13 mouse cellular contexts compared by ENCODE assay signal in genomic region chr10:55813966-55814365, GRCm38 (mm10).
DNase-seq lines count a peak whose midpoint lies in the region; ATAC-seq and TF ChIP-seq lines count a peak whose summit lies in the region.
"Had no signal": no experiment of that assay in that cellular context is flagged by ENCODE, and none has a peak within 500 bp of the region (broad histone marks: within the 10 kb centered on the region; RNA-seq: fewer than 3 reads in every experiment).

No protein-coding gene starts in this region.

- H3K36me3 ChIP-seq in intestine, embryonic 14.5 days (ENCODE audit: control insufficient read depth, insufficient read depth, low read length): no peaks in the 10 kb centered on the region
- H3K36me3 ChIP-seq in intestine, postnatal 0 days (ENCODE audit: control insufficient read depth, insufficient read depth): no peaks in the 10 kb centered on the region
- H3K36me3 ChIP-seq in embryonic facial prominence, embryonic 11.5 days (replicated peaks; ENCODE audit: control insufficient read depth, insufficient read depth, low read depth, low read length): no peaks in the 10 kb centered on the region
- H3K36me3 ChIP-seq: embryonic facial prominence, embryonic 12.5 days; hindbrain, embryonic 15.5 days had no signal

- H3K27ac ChIP-seq in intestine, embryonic 14.5 days (ENCODE audit: low read depth): no peak overlapping the region
- no peak overlapping the region for H3K27ac ChIP-seq in intestine, postnatal 0 days (ENCODE audit: low read depth, low read length)
- no peak overlapping the region for H3K27ac ChIP-seq in embryonic facial prominence, embryonic 11.5 days (replicated peaks; ENCODE audit: low read depth, low read length)
- H3K27ac ChIP-seq: embryonic facial prominence, embryonic 12.5 days; hindbrain, embryonic 15.5 days had no signal

- H3K9ac ChIP-seq in intestine, embryonic 14.5 days (ENCODE audit: low read length): no peak overlapping the region
- no peak overlapping the region for H3K9ac ChIP-seq in intestine, postnatal 0 days (ENCODE audit: low read depth, low read length)
- H3K9ac ChIP-seq in embryonic facial prominence, embryonic 11.5 days (replicated peaks; ENCODE audit: low read length): no peak overlapping the region
- H3K9ac ChIP-seq: embryonic facial prominence, embryonic 12.5 days; hindbrain, embryonic 15.5 days had no signal

- H3K4me3 ChIP-seq in intestine, embryonic 14.5 days (ENCODE audit: low read depth, low read length): no peak overlapping the region
- H3K4me3 ChIP-seq in intestine, postnatal 0 days (ENCODE audit: low read depth, low read length): no peak overlapping the region
- H3K4me3 ChIP-seq in embryonic facial prominence, embryonic 11.5 days (ENCODE audit: low read depth, low read length): no peak overlapping the region
- H3K4me3 ChIP-seq: embryonic facial prominence, embryonic 12.5 days; hindbrain, embryonic 15.5 days had no signal

- DNase-seq in intestine, embryonic 14.5 days (ENCODE audit: low spot score): peak; percentile 54
- peak; percentile 42 for DNase-seq in testis, postnatal 10 days (ENCODE audit: low spot score)
- no peak for DNase-seq in testis, postnatal 14 days (ENCODE audit: low spot score)
- peak; percentile 67 for DNase-seq in embryonic facial prominence, embryonic 11.5 days (ENCODE audit: low spot score)
- no peak for DNase-seq in urinary bladder, postnatal 4 days (ENCODE audit: low spot score in 2 of 2)
- DNase-seq in cerebellum, postnatal 14 days: no peak
- DNase-seq: adrenal gland, adult 2 months; lung, adult 18-20 months; right cerebral cortex, postnatal 4 days had no signal

- no peak overlapping the region for H3K4me2 ChIP-seq in intestine, embryonic 14.5 days (ENCODE audit: low read length)
- H3K4me2 ChIP-seq in intestine, postnatal 0 days (replicated peaks; ENCODE audit: low read depth): no peak overlapping the region
- no peak overlapping the region for H3K4me2 ChIP-seq in embryonic facial prominence, embryonic 11.5 days (ENCODE audit: low read depth, low read length)
- H3K4me2 ChIP-seq: embryonic facial prominence, embryonic 12.5 days; hindbrain, embryonic 15.5 days had no signal

- no peak for ATAC-seq in intestine, embryonic 14.5 days (replicated peaks; ENCODE audit: low FRiP score, low TSS enrichment, low read depth)
- no peak for ATAC-seq in intestine, postnatal 0 days
- no peak for ATAC-seq in embryonic facial prominence, embryonic 11.5 days (replicated peaks; ENCODE audit: insufficient number of reproducible peaks, low FRiP score, low TSS enrichment, low read depth)
- ATAC-seq: midbrain, embryonic 16.5 days had no signal

- no peaks in the 10 kb centered on the region for H3K9me3 ChIP-seq in intestine, embryonic 14.5 days (ENCODE audit: control insufficient read depth, low read length)
- H3K9me3 ChIP-seq in intestine, postnatal 0 days (ENCODE audit: control insufficient read depth): no peaks in the 10 kb centered on the region
- no peaks in the 10 kb centered on the region for H3K9me3 ChIP-seq in embryonic facial prominence, embryonic 11.5 days (replicated peaks; ENCODE audit: control insufficient read depth, low read length)
- H3K9me3 ChIP-seq: embryonic facial prominence, embryonic 12.5 days; hindbrain, embryonic 15.5 days had no signal

- no peak for TF ChIP-seq CTCF in intestine, postnatal 0 days (IDR thresholded peaks at IDR 0.05; ENCODE audit: low read depth)

- H3K4me1 ChIP-seq in intestine, embryonic 14.5 days (replicated peaks; ENCODE audit: control insufficient read depth, insufficient read depth, low read length): no peaks in the 10 kb centered on the region
- H3K4me1 ChIP-seq in intestine, postnatal 0 days (replicated peaks; ENCODE audit: control insufficient read depth, insufficient read depth, low read length): no peaks in the 10 kb centered on the region
- H3K4me1 ChIP-seq in embryonic facial prominence, embryonic 11.5 days (ENCODE audit: control insufficient read depth, insufficient read depth, low read length): no peaks in the 10 kb centered on the region
- H3K4me1 ChIP-seq: embryonic facial prominence, embryonic 12.5 days; hindbrain, embryonic 15.5 days had no signal

- no peaks in the 10 kb centered on the region for H3K27me3 ChIP-seq in intestine, embryonic 14.5 days (replicated peaks; ENCODE audit: control insufficient read depth, insufficient read depth, low read length)
- H3K27me3 ChIP-seq in intestine, postnatal 0 days (replicated peaks; ENCODE audit: control insufficient read depth, insufficient read depth, low read length): no peaks in the 10 kb centered on the region
- no peaks in the 10 kb centered on the region for H3K27me3 ChIP-seq in embryonic facial prominence, embryonic 11.5 days (ENCODE audit: control insufficient read depth, insufficient read depth, low read length)
- H3K27me3 ChIP-seq: embryonic facial prominence, embryonic 12.5 days; hindbrain, embryonic 15.5 days had no signal

- 81% methylated on average over 2 of the region's 2 CpGs for WGBS in intestine, embryonic 14.5 days
- 85% methylated on average over 2 of the region's 2 CpGs for WGBS in intestine, postnatal 0 days
- WGBS in embryonic facial prominence, embryonic 11.5 days: 78% methylated on average over 2 of the region's 2 CpGs

Comparison
In these comparisons a context has a peak if more than half of its experiments do, and no peak if none do; other contexts are left out.
1. DNase-seq: peak in intestine, embryonic 14.5 days (single experiment), testis, postnatal 10 days (single experiment) and embryonic facial prominence, embryonic 11.5 days (single experiment); none in testis, postnatal 14 days (single experiment), urinary bladder, postnatal 4 days (0 of 2) and cerebellum, postnatal 14 days (0 of 2).